Mouse (Mus musculus) small intestine, adult 2 months (tissue): ENCODE measurements around the gene Golph3l.

Experiments
- CTCF ChIP-seq: fragments of 200-500 bp; IDR thresholded peaks from 2 replicates; pipeline ENCODE4 v1.5.1; 2012; ENCODE audit warnings: low read depth, mild to moderate bottlenecking, control low read depth, inconsistent platforms, low read length, moderate library complexity, mixed read lengths; ENCODE audit not compliant: insufficient replicate concordance, insufficient read length; ENCODE audit errors: extremely low read depth
- POLR2A ChIP-seq: fragments of 200-500 bp; IDR thresholded peaks from 2 replicates; pipeline ENCODE4 v1.6.1; 2012; ENCODE audit warnings: low read depth, mild to moderate bottlenecking, control low read depth, inconsistent platforms, low read length, moderate library complexity

GRCm38 (mm10) chr3:95663486-95663885 lies 74.8 kb downstream of the Golph3l start:
- TF ChIP-seq POLR2A (no peak), CTCF (no peak)
